Mouse (Mus musculus) cerebellum, adult 2 months (tissue): Measurements from ENCODE around the gene Gpatch4. TPM values are rescaled to one million over a fixed set of nuclear protein-coding genes. Genes with fewer than 3 reads are reported as not detected.

Experiments
- DNase-seq, 2 experiments: peaks; one replicate each; pipeline ENCODE4 v3.0.0; 2021
- H3K27ac ChIP-seq: fragments of 200-500 bp; 2 replicates; pipeline ENCODE4 v1.5.1; 2012; ENCODE audit warnings: low read length, control low read depth, inconsistent platforms; ENCODE audit not compliant: insufficient read depth
- H3K27me3 ChIP-seq: fragments of 200-500 bp; 2 replicates; pipeline ENCODE4 v1.6.1; 2012; ENCODE audit warnings: inconsistent platforms, mild to moderate bottlenecking, low read length, moderate library complexity; ENCODE audit not compliant: control insufficient read depth, insufficient read depth
- H3K4me1 ChIP-seq: fragments of 200-500 bp; 2 replicates; pipeline ENCODE4 v1.6.1; 2011; ENCODE audit warnings: low read length; ENCODE audit not compliant: control insufficient read depth, insufficient read depth
- H3K4me3 ChIP-seq: fragments of 200-500 bp; replicated peaks from 2 replicates; pipeline ENCODE3; 2011; ENCODE audit warnings: mild to moderate bottlenecking, low read depth, low read length, control low read depth; ENCODE audit not compliant: insufficient read depth
- CTCF ChIP-seq: fragments of 200-500 bp; IDR thresholded peaks from 2 replicates; pipeline ENCODE4 v1.5.1; 2011; ENCODE audit warnings: low read depth, mild to moderate bottlenecking, control low read depth, low read length, moderate library complexity, borderline replicate concordance; ENCODE audit not compliant: insufficient read depth
- POLR2A ChIP-seq: fragments of 200-500 bp; IDR thresholded peaks from 2 replicates; pipeline ENCODE4 v1.6.1; 2011; ENCODE audit warnings: low read length, control low read depth, borderline replicate concordance; ENCODE audit not compliant: insufficient read depth
- WGBS: fragments of 180-500 bp; shearing (Covaris S2); methylation state at CpG from one replicate; pipeline ENCODE4 v1.1.7; 2018; 5-methylcytosine and 5-hydroxymethylcytosine counted together
- polyA plus RNA-seq: library from polyadenylated mRNA; depleted of rRNA; stranded (reverse); fragments of >200 nt; gene quantifications from 2 replicates; pipeline ENCODE4 v1.2.3, GENCODE M21; 2012; rRNA removed

Gpatch4 gene
- polyA plus RNA-seq, 1 experiment = 14.4 TPM

DNA sequence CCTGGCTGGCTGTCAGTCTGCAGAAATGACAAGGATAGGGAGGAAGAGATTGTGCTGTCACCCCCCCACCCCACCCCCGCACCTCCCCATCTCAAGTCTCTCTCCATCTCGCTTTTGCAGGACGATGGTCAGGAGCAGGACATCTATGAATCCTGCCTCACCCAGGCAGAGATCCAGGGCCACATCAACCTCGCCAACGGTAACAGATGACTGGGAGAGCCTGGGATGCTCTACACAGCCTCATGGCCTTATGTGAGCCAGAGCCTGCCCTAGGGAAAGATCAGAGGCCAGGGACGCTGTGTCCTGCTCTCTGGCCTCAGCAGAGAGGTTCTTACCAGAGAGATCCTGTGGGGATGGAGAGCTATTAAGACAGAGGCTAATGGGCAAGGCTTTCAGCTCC, 47.7 kb downstream of the Gpatch4 start:
- DNase-seq = peak in 1 of 2 experiments; percentile 51
- Histone ChIP-seq H3K4me3 (no peak overlapping the region), H3K27me3 (no peaks in the 10 kb centered on the region), H3K4me1 (no peaks in the 10 kb centered on the region), H3K27ac (no peak overlapping the region)
- TF ChIP-seq CTCF = no peak
- TF ChIP-seq POLR2A = no peak
- 56% methylated on average over 6 of the region's 6 CpGs for WGBS

- Histone ChIP-seq H3K4me1 (no peaks in the 10 kb centered on the region), H3K27ac (no peak overlapping the region), H3K4me3 (no peak overlapping the region), H3K27me3 (no peaks in the 10 kb centered on the region)
- no peak for DNase-seq
- TF ChIP-seq CTCF = no peak
- TF ChIP-seq POLR2A = no peak
- WGBS = 79% methylated on average over 5 of the region's 5 CpGs
Observed at GRCm38 (mm10) chr3:88094126-88094525, 51.2 kb downstream of the Gpatch4 start.

- no peak for DNase-seq
- 77% methylated on average over 6 of the region's 6 CpGs for WGBS
- Histone ChIP-seq H3K4me1 (no peaks in the 10 kb centered on the region), H3K4me3 (no peak overlapping the region), H3K27me3 (no peaks in the 10 kb centered on the region), H3K27ac (no peak overlapping the region)
- TF ChIP-seq POLR2A (no peak), CTCF (no peak)
Observed at GRCm38 (mm10) chr3:88097666-88098065, 54.8 kb downstream of the Gpatch4 start.

DNA sequence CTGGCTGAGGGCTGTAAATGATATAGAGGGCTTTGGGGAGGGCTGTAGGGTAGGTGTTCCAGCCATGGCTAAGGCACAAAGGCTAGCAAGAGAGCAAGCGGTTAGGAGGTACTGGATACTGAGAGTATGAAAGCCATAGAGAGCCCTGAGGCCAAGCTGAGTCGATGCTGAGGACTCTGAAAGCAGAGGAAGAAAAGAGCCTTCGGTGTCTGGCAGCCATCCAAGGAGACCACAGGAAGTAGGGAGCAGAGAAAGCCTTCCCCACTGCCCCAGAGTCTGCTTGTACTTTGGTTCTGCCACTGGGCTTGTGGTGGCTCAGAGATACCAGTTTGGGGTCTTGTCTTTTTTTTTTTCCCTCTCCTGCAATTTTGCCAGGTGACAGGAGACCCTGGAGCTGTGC, 57.3 kb downstream of the Gpatch4 start:
- WGBS = 34% methylated on average over 3 of the region's 3 CpGs
- Histone ChIP-seq H3K27ac (no peak overlapping the region), H3K4me3 (no peak overlapping the region), H3K27me3 (no peaks in the 10 kb centered on the region), H3K4me1 (no peaks in the 10 kb centered on the region)
- no peak for TF ChIP-seq CTCF
- no peak for DNase-seq

DNA sequence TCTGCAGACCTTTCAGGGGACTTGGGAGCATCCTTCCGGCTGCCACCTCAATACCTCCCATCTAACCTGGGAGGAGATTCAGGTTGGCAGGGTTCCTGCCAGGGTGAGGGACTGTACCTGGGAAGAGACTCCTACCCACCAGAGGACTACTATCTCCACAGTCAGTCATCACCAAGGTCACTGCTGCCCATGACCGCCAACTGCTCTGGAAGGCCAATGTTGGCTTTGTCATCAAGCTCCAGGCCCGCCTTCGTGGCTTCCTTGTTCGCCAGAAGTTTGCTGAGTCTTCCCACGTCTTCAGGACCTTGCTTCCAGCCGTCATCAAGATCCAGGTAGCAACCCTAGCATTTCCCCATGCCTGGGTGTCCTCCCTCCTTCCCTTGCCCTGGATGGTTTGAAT, 58.8 kb downstream of the Gpatch4 start:
- no peak for DNase-seq
- Histone ChIP-seq H3K27ac (no peak overlapping the region), H3K4me3 (no peak overlapping the region), H3K4me1 (no peaks in the 10 kb centered on the region), H3K27me3 (no peaks in the 10 kb centered on the region)
- TF ChIP-seq POLR2A (no peak), CTCF (no peak)
- WGBS = 95% methylated on average over 7 of the region's 7 CpGs

- no peak overlapping the region for H3K27ac ChIP-seq
- TF ChIP-seq POLR2A (no peak), CTCF (no peak)
- H3K4me3 ChIP-seq = no peak overlapping the region
- 93% methylated on average over 6 of the region's 6 CpGs for WGBS
- no peaks in the 10 kb centered on the region for H3K27me3 ChIP-seq
- H3K4me1 ChIP-seq = no peaks in the 10 kb centered on the region
- DNase-seq = no peak
Observed at GRCm38 (mm10) chr3:88102196-88102595, 59.3 kb downstream of the Gpatch4 start.

DNA sequence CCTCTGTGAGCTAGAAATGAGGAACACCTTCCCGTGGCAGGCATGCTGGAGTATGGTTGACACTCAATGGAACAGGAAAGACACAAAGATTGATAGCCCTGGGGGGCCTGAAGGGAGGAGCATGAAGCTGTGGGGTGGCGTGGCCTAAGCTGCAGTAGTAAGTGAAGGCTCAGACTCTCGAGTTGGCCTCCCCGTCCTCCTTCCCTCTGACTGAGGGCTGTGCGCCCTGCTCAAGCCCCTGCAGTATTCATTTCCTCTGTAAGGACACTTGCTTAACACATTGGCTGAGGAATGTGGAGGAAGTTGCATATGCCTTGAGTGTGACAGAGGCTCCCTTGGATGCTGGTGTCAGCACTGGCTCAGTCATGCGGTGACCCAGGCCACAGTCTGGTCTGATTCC, 59.7 kb downstream of the Gpatch4 start:
- no peak for TF ChIP-seq CTCF
- TF ChIP-seq POLR2A = no peak
- Histone ChIP-seq H3K4me3 (no peak overlapping the region), H3K27ac (no peak overlapping the region), H3K4me1 (no peaks in the 10 kb centered on the region), H3K27me3 (no peaks in the 10 kb centered on the region)
- WGBS = 82% methylated on average over 6 of the region's 6 CpGs
- no peak for DNase-seq

Other genes starting within 250 kb of the Gpatch4 start
- 2.5 and 2.8 TPM in 2 replicates for gene Ntrk1, start 247.9 kb upstream of the Gpatch4 start, polyA plus RNA-seq
- gene Insrr, start 246.2 kb upstream of the Gpatch4 start, polyA plus RNA-seq = 1.3 and 1.4 TPM in 2 replicates
- gene Pear1, start 218.8 kb upstream of the Gpatch4 start, polyA plus RNA-seq = 7.4 and 8.5 TPM in 2 replicates
- 0.05 TPM in 2 replicates for gene Sh2d2a, start 196.4 kb upstream of the Gpatch4 start, polyA plus RNA-seq
- 47.6 and 48.8 TPM in 2 replicates for gene Prcc, start 157.5 kb upstream of the Gpatch4 start, polyA plus RNA-seq
- 180 and 194 TPM in 2 replicates for gene Hdgf, start 136.8 kb upstream of the Gpatch4 start, polyA plus RNA-seq
- 83.9 and 84.9 TPM in 2 replicates for gene Mrpl24, start 123.6 kb upstream of the Gpatch4 start, polyA plus RNA-seq
- 15.2 and 15.9 TPM in 2 replicates for gene Isg20l2, start 112.8 kb upstream of the Gpatch4 start, polyA plus RNA-seq
- 46.8 and 49.5 TPM in 2 replicates for gene Rrnad1, start 112.4 kb upstream of the Gpatch4 start, polyA plus RNA-seq
- gene Crabp2, start 94.4 kb upstream of the Gpatch4 start, polyA plus RNA-seq = 3.5 and 5.0 TPM in 2 replicates
- gene Nes, start 72.0 kb upstream of the Gpatch4 start, polyA plus RNA-seq = 2.7 and 3.4 TPM in 2 replicates
- gene Bcan, start 42.9 kb upstream of the Gpatch4 start, polyA plus RNA-seq = 357 and 400 TPM in 2 replicates
- gene Hapln2, start 15.5 kb upstream of the Gpatch4 start, polyA plus RNA-seq = 103 and 112 TPM in 2 replicates
- 118 and 120 TPM in 2 replicates for gene Naxe, start 15.4 kb downstream of the Gpatch4 start, polyA plus RNA-seq
- gene Ttc24, start 35.2 kb downstream of the Gpatch4 start, polyA plus RNA-seq = not detected in 2 replicates
- gene Iqgap3, start 38.9 kb downstream of the Gpatch4 start, polyA plus RNA-seq = 0.11 and 0.14 TPM in 2 replicates
- 102 and 116 TPM in 2 replicates for gene Mef2d, start 99.3 kb downstream of the Gpatch4 start, polyA plus RNA-seq
- 0.08 and 0.17 TPM in 2 replicates for gene Rhbg, start 211.6 kb downstream of the Gpatch4 start, polyA plus RNA-seq
- gene Gm38392, start 244.1 kb downstream of the Gpatch4 start, polyA plus RNA-seq = 0.10 TPM in 1 of 2 replicates, not detected in the other